Mouse (Mus musculus) forebrain, embryonic 12.5 days (tissue): Measurements from ENCODE around the gene Tmem182. TPM values are rescaled to one million over a fixed set of nuclear protein-coding genes. Genes with fewer than 3 reads are reported as not detected.

Experiments used
- ATAC-seq: fragments of 200-750 bp; cut with Nextera tagmentation; 2 replicates; pipeline ENCODE4 v1.8.0; 2017; ENCODE audit warnings: moderate TSS enrichment; ENCODE audit not compliant: low FRiP score
- H3K27ac ChIP-seq: fragments of 300-500 bp; sonication (generic); 2 replicates; pipeline ENCODE4 v1.5.1; 2016; ENCODE audit warnings: mild to moderate bottlenecking
- H3K27me3 ChIP-seq: fragments of 300-500 bp; sonication (generic); 2 replicates; pipeline ENCODE4 v1.6.1; 2016; ENCODE audit warnings: mild to moderate bottlenecking
- H3K36me3 ChIP-seq: fragments of 300-500 bp; sonication (generic); replicated peaks from 2 replicates; pipeline ENCODE4 v1.6.1; 2016; ENCODE audit warnings: mild to moderate bottlenecking
- H3K4me1 ChIP-seq: fragments of 300-500 bp; sonication (generic); 2 replicates; pipeline ENCODE4 v1.6.1; 2016
- H3K4me2 ChIP-seq: fragments of 300-500 bp; sonication (generic); 2 replicates; pipeline ENCODE4 v1.6.1; 2016; ENCODE audit warnings: mild to moderate bottlenecking, moderate library complexity
- H3K4me3 ChIP-seq: fragments of 300-500 bp; sonication (generic); replicated peaks from 2 replicates; pipeline ENCODE4 v1.5.1; 2016; ENCODE audit warnings: mild to moderate bottlenecking
- H3K9ac ChIP-seq: fragments of 300-500 bp; sonication (generic); 2 replicates; pipeline ENCODE4 v1.6.1; 2016; ENCODE audit warnings: mild to moderate bottlenecking
- H3K9me3 ChIP-seq: fragments of 300-500 bp; sonication (generic); 2 replicates; pipeline ENCODE4 v1.6.1; 2016
- WGBS: fragments of 180-500 bp; shearing (Covaris S2); methylation state at CpG from one replicate; pipeline ENCODE4 v1.1.7; 2016; 5-methylcytosine and 5-hydroxymethylcytosine counted together
- polyA plus RNA-seq: library from polyadenylated mRNA; unstranded; fragments of >200 nt; fragmentation: Nextera tagmentation; extraction: Ambion mirVana; gene quantifications from 2 replicates; pipeline ENCODE4 v1.2.1, GENCODE M21; 2016

Tmem182 gene
- polyA plus RNA-seq, 1 experiment from 2014 or later, result 0.11 TPM

- Histone ChIP-seq H3K4me2 (no peak overlapping the region), H3K4me1 (no peaks in the 10 kb centered on the region), H3K9me3 (no peaks in the 10 kb centered on the region), H3K27ac (no peak overlapping the region), H3K27me3 (no peaks in the 10 kb centered on the region), H3K36me3 (no peaks in the 10 kb centered on the region), H3K4me3 (no peak overlapping the region), H3K9ac (no peak overlapping the region)
- ATAC-seq, result no peak
- WGBS, result 91% methylated on average over 12 of the region's 12 CpGs
These were observed 1.3 kb upstream of the Tmem182 start for GRCm38 (mm10) chr1:40804118-40804517.

GRCm38 (mm10) chr1:40805891-40806290 is 490 bp downstream of the Tmem182 start:
- Histone ChIP-seq H3K4me3 (no peak overlapping the region), H3K4me1 (no peaks in the 10 kb centered on the region), H3K4me2 (no peak overlapping the region), H3K36me3 (no peaks in the 10 kb centered on the region), H3K9ac (no peak overlapping the region), H3K27ac (no peak overlapping the region), H3K9me3 (no peaks in the 10 kb centered on the region), H3K27me3 (no peaks in the 10 kb centered on the region)
- no peak for ATAC-seq
- 90% methylated on average over 11 of the region's 11 CpGs for WGBS

- WGBS, result 90% methylated on average over 3 of the region's 3 CpGs
- no peak for ATAC-seq
- Histone ChIP-seq H3K36me3 (no peaks in the 10 kb centered on the region), H3K4me3 (no peak overlapping the region), H3K9ac (no peak overlapping the region), H3K27me3 (no peaks in the 10 kb centered on the region; the same call in 1 of the 2 replicates), H3K4me2 (no peak overlapping the region), H3K9me3 (no peaks in the 10 kb centered on the region), H3K27ac (no peak overlapping the region), H3K4me1 (no peaks in the 10 kb centered on the region)
These were observed 3.2 kb downstream of the Tmem182 start for GRCm38 (mm10) chr1:40808643-40809042.

GRCm38 (mm10) chr1:40815071-40815845 is 9.9 kb downstream of the Tmem182 start:
- 73% methylated on average over 16 of the region's 16 CpGs for WGBS
- no peaks in the 10 kb centered on the region for H3K9me3 ChIP-seq
- no peaks in the 10 kb centered on the region; the same call in 1 of the 2 replicates for H3K27me3 ChIP-seq
- no peak overlapping the region for H3K27ac ChIP-seq
- no peak overlapping the region for H3K4me2 ChIP-seq
- no peaks in the 10 kb centered on the region for H3K36me3 ChIP-seq
- H3K4me1 ChIP-seq, result no peaks in the 10 kb centered on the region
- ATAC-seq, result no peak
- no peak overlapping the region for H3K4me3 ChIP-seq
- no peak overlapping the region for H3K9ac ChIP-seq

GRCm38 (mm10) chr1:40824517-40824916 is 19.1 kb downstream of the Tmem182 start:
- H3K9me3 ChIP-seq, result no peaks in the 10 kb centered on the region

GRCm38 (mm10) chr1:40824936-40825335 is 19.5 kb downstream of the Tmem182 start:
- Histone ChIP-seq H3K27ac (no peak overlapping the region), H3K4me1 (no peaks in the 10 kb centered on the region), H3K27me3 (no peaks in the 10 kb centered on the region), H3K36me3 (no peaks in the 10 kb centered on the region), H3K9me3 (no peaks in the 10 kb centered on the region), H3K4me2 (no peak overlapping the region), H3K9ac (no peak overlapping the region), H3K4me3 (no peak overlapping the region)
- WGBS, result 75% methylated on average over 8 of the region's 8 CpGs
- ATAC-seq, result no peak

More at GRCm38 (mm10) chr1:40824517-40824916, 19.1 kb downstream of the Tmem182 start:
- no peak overlapping the region for H3K4me3 ChIP-seq
- no peak overlapping the region for H3K4me2 ChIP-seq
- WGBS, result 73% methylated on average over 4 of the region's 4 CpGs
- no peak for ATAC-seq
- no peaks in the 10 kb centered on the region for H3K4me1 ChIP-seq
- no peak overlapping the region for H3K9ac ChIP-seq
- no peaks in the 10 kb centered on the region for H3K27me3 ChIP-seq
- H3K36me3 ChIP-seq, result no peaks in the 10 kb centered on the region
- H3K27ac ChIP-seq, result no peak overlapping the region

- Histone ChIP-seq H3K27ac (no peak overlapping the region), H3K36me3 (no peaks in the 10 kb centered on the region), H3K9ac (no peak overlapping the region), H3K9me3 (no peaks in the 10 kb centered on the region), H3K4me2 (no peak overlapping the region), H3K4me3 (no peak overlapping the region), H3K4me1 (no peaks in the 10 kb centered on the region), H3K27me3 (no peaks in the 10 kb centered on the region)
- WGBS, result 74% methylated on average over 7 of the region's 7 CpGs
- ATAC-seq, result no peak
These were observed 20.4 kb downstream of the Tmem182 start for GRCm38 (mm10) chr1:40825826-40826225.

GRCm38 (mm10) chr1:40829213-40829914 is 24.0 kb downstream of the Tmem182 start:
- Histone ChIP-seq H3K27me3 (no peaks in the 10 kb centered on the region), H3K4me3 (no peak overlapping the region), H3K27ac (no peak overlapping the region), H3K9me3 (no peaks in the 10 kb centered on the region), H3K4me2 (no peak overlapping the region), H3K36me3 (no peaks in the 10 kb centered on the region), H3K9ac (no peak overlapping the region), H3K4me1 (no peaks in the 10 kb centered on the region)
- no peak for ATAC-seq
- 86% methylated on average over 10 of the region's 10 CpGs for WGBS

GRCm38 (mm10) chr1:40830712-40831507 is 25.5 kb downstream of the Tmem182 start:
- no peak overlapping the region for H3K4me3 ChIP-seq
- no peaks in the 10 kb centered on the region for H3K36me3 ChIP-seq
- H3K4me2 ChIP-seq, result no peak overlapping the region
- no peak for ATAC-seq
- H3K9me3 ChIP-seq, result no peaks in the 10 kb centered on the region
- H3K4me1 ChIP-seq, result 0 out of 2 replicates have a peak, but pooled peaks cover 2% of the 10 kb centered on the region
- WGBS, result 84% methylated on average over 4 of the region's 4 CpGs
- H3K27me3 ChIP-seq, result no peaks in the 10 kb centered on the region
- no peak overlapping the region for H3K27ac ChIP-seq
- no peak overlapping the region for H3K9ac ChIP-seq

- Histone ChIP-seq H3K36me3 (no peaks in the 10 kb centered on the region), H3K9ac (no peak overlapping the region), H3K27ac (no peak overlapping the region), H3K9me3 (no peaks in the 10 kb centered on the region), H3K27me3 (no peaks in the 10 kb centered on the region), H3K4me3 (no peak overlapping the region), H3K4me1 (0 out of 2 replicates have a peak, but pooled peaks cover 4% of the 10 kb centered on the region), H3K4me2 (no peak overlapping the region)
- WGBS, result 87% methylated on average over 4 of the region's 4 CpGs
- ATAC-seq, result no peak
These were observed 30.1 kb downstream of the Tmem182 start for GRCm38 (mm10) chr1:40835468-40835867.

GRCm38 (mm10) chr1:40840605-40841004 is 35.2 kb downstream of the Tmem182 start:
- no peak for ATAC-seq
- H3K9ac ChIP-seq, result no peak overlapping the region
- no peak overlapping the region for H3K4me3 ChIP-seq
- no peak overlapping the region for H3K27ac ChIP-seq
- no peaks in the 10 kb centered on the region for H3K36me3 ChIP-seq
- no peaks in the 10 kb centered on the region for H3K27me3 ChIP-seq
- H3K4me1 ChIP-seq, result 0 out of 2 replicates have a peak, but pooled peaks cover 4% of the 10 kb centered on the region
- no peak overlapping the region for H3K4me2 ChIP-seq
- WGBS, result 92% methylated on average over 8 of the region's 8 CpGs
- H3K9me3 ChIP-seq, result no peaks in the 10 kb centered on the region
